In the genomic region with DNA sequence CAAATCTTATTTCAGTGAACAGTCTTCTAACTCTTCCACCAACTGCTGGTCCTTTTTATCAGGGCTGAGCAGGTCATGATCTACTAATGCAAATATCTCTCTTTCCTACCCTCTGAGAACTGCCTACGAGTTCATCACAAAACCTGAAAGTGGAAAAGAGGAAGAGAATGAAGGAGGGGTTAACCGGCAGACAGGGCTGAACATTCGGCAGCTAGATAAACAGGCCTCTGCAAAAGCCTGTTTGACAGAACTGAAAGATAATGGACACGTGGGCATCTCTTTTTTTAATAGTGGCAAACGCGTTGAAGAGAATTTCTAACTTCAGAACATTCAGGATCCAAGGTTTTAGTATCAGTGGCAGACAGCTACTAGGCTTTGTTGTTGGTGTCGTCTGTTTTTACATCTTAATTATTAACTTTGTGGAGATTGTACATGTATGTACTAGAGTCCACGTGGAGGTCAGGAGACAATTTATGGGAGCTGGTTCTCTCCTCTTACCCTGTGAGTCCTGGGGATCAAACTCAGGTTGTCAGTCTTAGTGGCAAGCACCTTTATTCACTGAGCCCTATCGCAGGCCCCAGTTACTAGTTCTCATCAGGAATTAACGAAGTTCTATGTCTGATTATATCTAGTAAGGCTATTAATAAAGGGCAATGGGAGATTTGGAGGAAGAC, we compare ENCODE assay signal across 9 mouse cellular contexts. TPM values are rescaled to one million over a fixed set of nuclear protein-coding genes. Genes with fewer than 3 reads are reported as not detected.
A peak's percentile ranks its signal among the peaks of the same experiment; 100 is the strongest.
DNase-seq lines count a peak whose midpoint lies in the region; ATAC-seq and TF ChIP-seq lines count a peak whose summit lies in the region.
"Had no signal": no experiment of that assay in that cellular context is flagged by ENCODE, and none has a peak within 500 bp of the region (broad histone marks: within the 10 kb centered on the region; RNA-seq: fewer than 3 reads in every experiment).

No protein-coding gene starts in this region.

- 52% methylated on average over 10 of the region's 10 CpGs for WGBS in lung, embryonic 14.5 days
- WGBS in lung, adult 2 months: 54% methylated on average over 10 of the region's 10 CpGs
- 77% methylated on average over 10 of the region's 10 CpGs for WGBS in embryonic facial prominence, embryonic 14.5 days
- 14% methylated on average over 10 of the region's 10 CpGs for WGBS in liver, adult 2 months

- no peak overlapping the region for H3K4me3 ChIP-seq in lung, embryonic 14.5 days (ENCODE audit: low read depth, low read length)
- H3K4me3 ChIP-seq in lung, adult 2 months (replicated peaks; ENCODE audit: extremely low read depth, low read depth, low read length): no peak overlapping the region
- no peak overlapping the region for H3K4me3 ChIP-seq in embryonic facial prominence, embryonic 14.5 days (ENCODE audit: low read depth, low read length)
- H3K4me3 ChIP-seq in liver, adult 2 months (ENCODE audit: insufficient read depth, low read depth, low read length): no peak overlapping the region
- H3K4me3 ChIP-seq: limb, embryonic 15.5 days had no signal

- no peak overlapping the region for H3K9ac ChIP-seq in lung, embryonic 14.5 days
- H3K9ac ChIP-seq in embryonic facial prominence, embryonic 14.5 days (ENCODE audit: low read depth, low read length): no peak overlapping the region
- no peak overlapping the region for H3K9ac ChIP-seq in liver, adult 2 months (ENCODE audit: low read depth, low read length)
- H3K9ac ChIP-seq: limb, embryonic 15.5 days had no signal

- TF ChIP-seq CTCF in lung, embryonic 14.5 days (IDR thresholded peaks at IDR 0.05; ENCODE audit: low read depth): no peak
- no peak for TF ChIP-seq CTCF in lung, adult 2 months (IDR thresholded peaks at IDR 0.05; ENCODE audit: insufficient read depth, low read length)
- no peak for TF ChIP-seq CTCF in liver, adult 2 months (IDR thresholded peaks at IDR 0.05; ENCODE audit: low read depth, low read length)

- DNase-seq in lung, embryonic 14.5 days: no peak
- no peak for DNase-seq in lung, adult 2 months
- DNase-seq in embryonic facial prominence, embryonic 14.5 days (ENCODE audit: low spot score): no peak
- peak; percentile 69 for DNase-seq in liver, adult 2 months (ENCODE audit: extremely low read depth, low read depth, low spot score)
- DNase-seq in skeletal muscle tissue, adult 2 months (ENCODE audit: low read depth, low spot score): peak; percentile 9
- no peak for DNase-seq in frontal cortex, postnatal 36 days (ENCODE audit: low spot score in 2 of 2)
- DNase-seq in embryo, embryonic 10 days (ENCODE audit: low spot score): no peak
- DNase-seq in right cerebral cortex, postnatal 36 days (ENCODE audit: low spot score in 2 of 2): no peak

- peaks cover 36% of the 10 kb centered on the region; the same call in 1 of the 2 replicates for H3K79me2 ChIP-seq in liver, adult 2 months (ENCODE audit: control insufficient read depth, insufficient read depth, low read length)

- peak overlapping the region; percentile 92 for H3K4me2 ChIP-seq in lung, embryonic 14.5 days
- peak overlapping the region; percentile 72; the same call in 1 of the 2 replicates for H3K4me2 ChIP-seq in embryonic facial prominence, embryonic 14.5 days (ENCODE audit: low read depth, low read length)
- H3K4me2 ChIP-seq: limb, embryonic 15.5 days had no signal

- TF ChIP-seq POLR2A in lung, adult 2 months (IDR thresholded peaks at IDR 0.05; ENCODE audit: borderline replicate concordance, extremely low read depth, low read depth, low read length): no peak
- no peak for TF ChIP-seq POLR2A in liver, adult 2 months (IDR thresholded peaks at IDR 0.05; ENCODE audit: extremely low read depth, insufficient read depth, low read length)

- peaks cover 5% of the 10 kb centered on the region; the same call in 1 of the 2 replicates for H3K4me1 ChIP-seq in lung, embryonic 14.5 days (ENCODE audit: insufficient read depth)
- peaks cover 5% of the 10 kb centered on the region for H3K4me1 ChIP-seq in lung, adult 2 months (ENCODE audit: control insufficient read depth, insufficient read depth, low read length)
- peaks cover 11% of the 10 kb centered on the region for H3K4me1 ChIP-seq in embryonic facial prominence, embryonic 14.5 days (ENCODE audit: control insufficient read depth, insufficient read depth, low read length)
- H3K4me1 ChIP-seq in liver, adult 2 months (ENCODE audit: control insufficient read depth, insufficient read depth, low read length): peaks cover 26% of the 10 kb centered on the region

- no peaks in the 10 kb centered on the region for H3K36me3 ChIP-seq in lung, embryonic 14.5 days (ENCODE audit: insufficient read depth)
- no peaks in the 10 kb centered on the region for H3K36me3 ChIP-seq in embryonic facial prominence, embryonic 14.5 days (ENCODE audit: control insufficient read depth, insufficient read depth, low read length)
- H3K36me3 ChIP-seq in liver, adult 2 months (ENCODE audit: control insufficient read depth, insufficient read depth, low read length): no peaks in the 10 kb centered on the region
- H3K36me3 ChIP-seq: limb, embryonic 15.5 days had no signal

- no peak for ATAC-seq in lung, embryonic 14.5 days (ENCODE audit: insufficient read depth)
- ATAC-seq in embryonic facial prominence, embryonic 14.5 days (ENCODE audit: low read depth): no peak

- no peaks in the 10 kb centered on the region for H3K9me3 ChIP-seq in lung, embryonic 14.5 days (ENCODE audit: low read depth, low read length)
- H3K9me3 ChIP-seq in embryonic facial prominence, embryonic 14.5 days (ENCODE audit: control insufficient read depth, low read length): no peaks in the 10 kb centered on the region
- H3K9me3 ChIP-seq: limb, embryonic 15.5 days had no signal

- H3K27ac ChIP-seq in lung, embryonic 14.5 days (ENCODE audit: low read depth): no peak overlapping the region; the same call in 1 of the 2 replicates
- H3K27ac ChIP-seq in embryonic facial prominence, embryonic 14.5 days (replicated peaks; ENCODE audit: low read depth, low read length): no peak overlapping the region
- H3K27ac ChIP-seq in liver, adult 2 months (replicated peaks; ENCODE audit: insufficient read depth, low read depth, low read length): 0 out of 2 replicates have a peak overlapping the region, but pooled peaks have one; percentile 22
- H3K27ac ChIP-seq: limb, embryonic 15.5 days had no signal

- H3K27me3 ChIP-seq in lung, embryonic 14.5 days (ENCODE audit: insufficient read depth, low read length): no peaks in the 10 kb centered on the region
- H3K27me3 ChIP-seq in embryonic facial prominence, embryonic 14.5 days (replicated peaks; ENCODE audit: control insufficient read depth, insufficient read depth, low read length): no peaks in the 10 kb centered on the region
- no peaks in the 10 kb centered on the region for H3K27me3 ChIP-seq in liver, adult 2 months (ENCODE audit: control insufficient read depth, insufficient read depth, low read length)
- H3K27me3 ChIP-seq: limb, embryonic 15.5 days had no signal

RNA-seq across cellular contexts. Expression of gene Smap2, which starts 2.3 kb away (rescaled TPM):
- polyA plus RNA-seq in lung, embryonic 14.5 days (2014; fragmentation: Nextera tagmentation; extraction: Ambion mirVana): 19.2 and 19.7 TPM in 2 replicates
- 17.6 and 24.9 TPM in 2 replicates for polyA plus RNA-seq in lung, adult 2 months (2012; rRNA removed)
- polyA plus RNA-seq in embryonic facial prominence, embryonic 14.5 days (2014; fragmentation: Nextera tagmentation; extraction: Ambion mirVana): 18.4 and 19.2 TPM in 2 replicates
- 13.7 and 16.9 TPM in 2 replicates for total RNA-seq in liver, adult 2 months (2014; rRNA removed)
- polyA plus RNA-seq in liver, adult 2 months (2012; rRNA removed): 19.2 and 20.8 TPM in 2 replicates

RNA-seq across cellular contexts. Expression of gene Col9a2, which starts 24.5 kb away (rescaled TPM):
- 8.2 and 9.3 TPM in 2 replicates for polyA plus RNA-seq in lung, embryonic 14.5 days (2014; fragmentation: Nextera tagmentation; extraction: Ambion mirVana)
- polyA plus RNA-seq in lung, adult 2 months (2012; rRNA removed): 0.30 TPM in 1 of 2 replicates, not detected in the other
- polyA plus RNA-seq in embryonic facial prominence, embryonic 14.5 days (2014; fragmentation: Nextera tagmentation; extraction: Ambion mirVana): 46.4 and 71.1 TPM in 2 replicates
- not detected in 2 replicates for total RNA-seq in liver, adult 2 months (2014; rRNA removed)
- polyA plus RNA-seq in liver, adult 2 months (2012; rRNA removed): not detected in 2 replicates

Comparison
In these comparisons a context has a peak if more than half of its experiments do, and no peak if none do; other contexts are left out.
1. DNase-seq: peak in liver, adult 2 months (single experiment) and skeletal muscle tissue, adult 2 months (single experiment); none in lung, embryonic 14.5 days (single experiment), lung, adult 2 months (single experiment), embryonic facial prominence, embryonic 14.5 days (single experiment), frontal cortex, postnatal 36 days (0 of 2), embryo, embryonic 10 days (single experiment) and right cerebral cortex, postnatal 36 days (0 of 2).